Mouse (Mus musculus): Measurements from ENCODE around the gene Ren1.

GRCm38 (mm10) chr1:133347693-133348520 lies 2.4 kb upstream of the Ren1 start:
- TF ChIP-seq CTCF (conservative IDR thresholded peaks at IDR 0.05; ENCODE audit: insufficient read depth, insufficient read length, low read depth, low read length) (no peak), POLR2A (IDR thresholded peaks at IDR 0.05; ENCODE audit: low read depth, low read length) (no peak)

All from kidney, adult 2 months (tissue).